Mouse (Mus musculus): ENCODE measurements at regions not wholly inside any gene's neighbourhood (a gene's known extent, or its start where the extent isn't known, plus 50 kb on each side); places are given as distances from the start of the nearest gene placed in this dataset.
A peak's percentile ranks its signal among the peaks of the same experiment; 100 is the strongest.

GRCm38 (mm10) chr13:107105510-107105909, 83.6 kb upstream of the Kif2a start:
- 65% methylated on average over 1 of the region's 1 CpGs for WGBS
- no peak for TF ChIP-seq POLR2A (IDR thresholded peaks at IDR 0.05; ENCODE audit: insufficient read depth, low read depth, low read length)
- no peak for TF ChIP-seq CTCF (IDR thresholded peaks at IDR 0.05; ENCODE audit: insufficient read depth, low read depth, low read length)
- Histone ChIP-seq H3K4me1 (ENCODE audit: control insufficient read depth, insufficient read depth, low read length) (peaks cover 3% of the 10 kb centered on the region), H3K27ac (ENCODE audit: insufficient read depth, low read depth, low read length) (no peak overlapping the region), H3K4me3 (ENCODE audit: insufficient read depth, low read depth, low read length) (no peak overlapping the region)

DNA sequence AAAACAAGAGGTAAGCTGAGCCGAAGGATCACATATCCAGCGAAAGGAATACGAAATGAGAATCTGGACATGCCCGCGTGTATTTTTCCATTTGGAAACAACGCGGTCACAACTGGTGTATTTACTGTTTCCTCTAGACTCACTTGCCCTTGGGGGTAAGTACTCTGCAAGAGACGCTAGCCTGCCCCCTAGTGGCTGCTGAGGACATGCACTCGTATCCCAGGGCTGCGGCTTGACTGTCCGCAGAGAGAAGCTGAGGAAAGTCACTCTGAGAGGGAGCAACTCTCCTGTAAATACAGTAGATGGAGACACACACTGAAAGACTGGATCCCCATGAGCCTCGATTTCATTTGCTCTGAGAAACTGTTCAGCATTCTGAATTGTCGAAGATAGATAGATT, 79.7 kb upstream of the Kif2a start:
- WGBS = 4% methylated on average over 13 of the region's 13 CpGs
- no peak for TF ChIP-seq POLR2A (IDR thresholded peaks at IDR 0.05; ENCODE audit: insufficient read depth, low read depth, low read length)
- peak; percentile 84 for TF ChIP-seq CTCF (IDR thresholded peaks at IDR 0.05; ENCODE audit: insufficient read depth, low read depth, low read length)
- H3K4me3 ChIP-seq (ENCODE audit: insufficient read depth, low read depth, low read length) = no peak overlapping the region

DNA sequence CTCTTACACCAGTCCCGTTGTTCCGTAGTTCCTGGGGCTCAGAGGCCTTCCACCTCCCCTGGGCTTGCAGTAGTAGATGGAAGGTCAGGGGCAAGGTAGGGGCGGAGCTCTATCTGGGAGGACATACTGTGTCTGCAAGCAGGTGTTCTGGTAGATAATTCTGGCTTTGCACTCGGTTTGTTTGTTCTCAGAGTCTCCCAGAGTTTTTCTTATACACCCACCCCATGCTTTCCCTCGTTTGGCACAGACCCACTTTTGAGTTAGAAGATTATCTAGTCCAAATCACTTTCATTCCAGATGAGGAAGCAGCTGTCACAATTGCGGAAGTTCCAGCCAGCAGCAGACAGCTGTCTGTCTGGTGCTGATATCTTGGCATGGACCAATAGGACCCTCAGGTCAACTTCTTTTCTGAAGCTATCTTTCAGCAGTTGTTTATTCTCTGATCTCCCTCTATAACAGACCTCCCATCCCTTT, 79.0 kb upstream of the Kif2a start:
- no peak overlapping the region for H3K4me3 ChIP-seq (ENCODE audit: insufficient read depth, low read depth, low read length)
- peaks cover 10% of the 10 kb centered on the region for H3K4me1 ChIP-seq (ENCODE audit: control insufficient read depth, insufficient read depth, low read length)
- TF ChIP-seq CTCF (IDR thresholded peaks at IDR 0.05; ENCODE audit: insufficient read depth, low read depth, low read length) = no peak
- no peak for TF ChIP-seq POLR2A (IDR thresholded peaks at IDR 0.05; ENCODE audit: insufficient read depth, low read depth, low read length)
- 41% methylated on average over 6 of the region's 6 CpGs for WGBS
- peak overlapping the region; percentile 49; the same call in 1 of the 2 replicates for H3K27ac ChIP-seq (ENCODE audit: insufficient read depth, low read depth, low read length)

More for the DNA sequence above, 79.7 kb upstream of the Kif2a start:
- Histone ChIP-seq H3K27ac (ENCODE audit: insufficient read depth, low read depth, low read length) (no peak overlapping the region), H3K4me1 (ENCODE audit: control insufficient read depth, insufficient read depth, low read length) (peaks cover 9% of the 10 kb centered on the region)

DNA sequence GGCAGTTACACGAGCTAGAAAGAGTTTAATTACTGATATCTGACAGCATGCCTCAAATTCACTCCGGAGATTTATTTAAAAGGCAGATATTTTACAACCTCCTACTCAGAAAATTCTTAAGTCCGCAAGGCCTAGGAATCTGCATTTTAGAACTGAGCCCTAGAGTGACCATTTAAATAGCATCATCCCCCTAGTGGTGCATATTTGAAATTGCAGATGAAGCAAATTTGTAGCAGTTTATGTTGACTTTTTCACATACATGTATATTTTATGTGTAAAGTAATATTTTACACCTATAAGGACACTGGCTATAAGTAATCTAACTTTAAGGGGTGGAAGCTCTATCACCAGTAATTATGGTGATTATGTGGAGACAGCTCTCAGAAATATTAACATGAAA, 78.2 kb upstream of the Kif2a start:
- no peak overlapping the region for H3K4me3 ChIP-seq (ENCODE audit: insufficient read depth, low read depth, low read length)
- H3K4me1 ChIP-seq (ENCODE audit: control insufficient read depth, insufficient read depth, low read length) = peaks cover 12% of the 10 kb centered on the region
- no peak for TF ChIP-seq POLR2A (IDR thresholded peaks at IDR 0.05; ENCODE audit: insufficient read depth, low read depth, low read length)
- TF ChIP-seq CTCF (IDR thresholded peaks at IDR 0.05; ENCODE audit: insufficient read depth, low read depth, low read length) = no peak
- no peak overlapping the region for H3K27ac ChIP-seq (ENCODE audit: insufficient read depth, low read depth, low read length)
- 58% methylated on average over 3 of the region's 3 CpGs for WGBS

- no peak overlapping the region for H3K4me3 ChIP-seq (ENCODE audit: insufficient read depth, low read depth, low read length)
- WGBS = 55% methylated on average over 4 of the region's 4 CpGs
- peak overlapping the region; percentile 64 for H3K27ac ChIP-seq (ENCODE audit: insufficient read depth, low read depth, low read length)
- TF ChIP-seq POLR2A (IDR thresholded peaks at IDR 0.05; ENCODE audit: insufficient read depth, low read depth, low read length) = no peak
- no peak for TF ChIP-seq CTCF (IDR thresholded peaks at IDR 0.05; ENCODE audit: insufficient read depth, low read depth, low read length)
- peaks cover 12% of the 10 kb centered on the region for H3K4me1 ChIP-seq (ENCODE audit: control insufficient read depth, insufficient read depth, low read length)
Measured at GRCm38 (mm10) chr13:107097005-107097404, 75.1 kb upstream of the Kif2a start.

DNA sequence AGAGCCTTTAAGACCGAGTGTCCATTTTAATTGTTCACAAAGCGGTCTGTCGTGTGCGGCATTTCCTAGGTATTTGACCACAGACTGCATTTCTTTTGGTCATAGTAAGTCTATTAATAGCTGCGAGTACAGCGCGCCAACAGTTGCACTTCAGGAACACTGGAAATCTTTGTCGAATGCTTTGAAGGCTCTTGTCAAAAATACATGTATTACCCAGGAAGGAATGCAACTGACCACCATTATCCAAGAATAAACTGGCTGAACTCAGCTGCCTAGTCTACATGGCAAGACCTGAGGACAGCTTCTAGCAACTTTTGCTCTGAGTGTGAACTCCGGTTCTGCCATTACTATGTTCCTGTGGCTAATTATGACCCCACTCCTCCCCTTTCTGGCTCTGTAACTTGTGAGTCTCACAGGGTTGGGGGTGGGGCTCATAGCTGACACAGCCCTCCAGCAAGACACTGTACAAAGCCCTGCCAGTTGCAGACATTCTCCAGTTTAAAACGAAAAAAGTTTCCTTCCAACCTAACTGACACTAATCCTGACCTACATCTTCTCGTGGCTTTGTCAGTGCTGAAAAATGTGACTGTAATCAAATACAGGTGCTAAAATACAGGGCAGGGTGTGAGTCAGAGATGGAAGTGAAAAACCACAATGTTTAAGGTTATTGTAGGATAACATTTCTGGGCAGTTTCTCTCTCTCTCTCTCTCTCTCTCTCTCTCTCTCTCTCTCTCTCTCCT, 73.2 kb upstream of the Kif2a start:
- H3K4me1 ChIP-seq (ENCODE audit: control insufficient read depth, insufficient read depth, low read length) = peaks cover 9% of the 10 kb centered on the region
- no peak overlapping the region for H3K4me3 ChIP-seq (ENCODE audit: insufficient read depth, low read depth, low read length)
- 71% methylated on average over 11 of the region's 11 CpGs for WGBS
- TF ChIP-seq CTCF (IDR thresholded peaks at IDR 0.05; ENCODE audit: insufficient read depth, low read depth, low read length) (no peak), POLR2A (IDR thresholded peaks at IDR 0.05; ENCODE audit: insufficient read depth, low read depth, low read length) (no peak)
- no peak overlapping the region for H3K27ac ChIP-seq (ENCODE audit: insufficient read depth, low read depth, low read length)

DNA sequence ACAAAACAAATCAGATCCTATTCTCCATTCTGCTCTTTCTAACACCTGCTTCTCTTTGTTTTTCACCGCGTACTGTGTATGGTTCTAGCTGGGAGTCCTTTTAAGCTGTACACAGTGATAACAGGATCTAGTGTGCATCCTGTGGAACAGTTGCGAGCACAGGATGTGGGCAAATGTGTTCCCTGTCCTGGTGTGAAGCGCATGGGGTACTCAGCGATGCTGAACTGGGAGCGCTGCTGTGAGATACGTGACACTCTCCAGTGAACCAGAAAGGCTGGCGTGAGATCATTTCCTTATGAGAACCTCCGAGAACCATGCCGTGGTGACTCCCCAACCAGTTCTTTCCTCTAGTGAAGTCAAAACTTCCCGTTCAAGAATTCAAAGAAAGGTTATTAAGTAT, 72.6 kb upstream of the Kif2a start:
- WGBS = 82% methylated on average over 11 of the region's 11 CpGs
- peaks cover 9% of the 10 kb centered on the region for H3K4me1 ChIP-seq (ENCODE audit: control insufficient read depth, insufficient read depth, low read length)
- TF ChIP-seq CTCF (IDR thresholded peaks at IDR 0.05; ENCODE audit: insufficient read depth, low read depth, low read length) (no peak), POLR2A (IDR thresholded peaks at IDR 0.05; ENCODE audit: insufficient read depth, low read depth, low read length) (no peak)
- no peak overlapping the region for H3K27ac ChIP-seq (ENCODE audit: insufficient read depth, low read depth, low read length)
- H3K4me3 ChIP-seq (ENCODE audit: insufficient read depth, low read depth, low read length) = no peak overlapping the region

DNA sequence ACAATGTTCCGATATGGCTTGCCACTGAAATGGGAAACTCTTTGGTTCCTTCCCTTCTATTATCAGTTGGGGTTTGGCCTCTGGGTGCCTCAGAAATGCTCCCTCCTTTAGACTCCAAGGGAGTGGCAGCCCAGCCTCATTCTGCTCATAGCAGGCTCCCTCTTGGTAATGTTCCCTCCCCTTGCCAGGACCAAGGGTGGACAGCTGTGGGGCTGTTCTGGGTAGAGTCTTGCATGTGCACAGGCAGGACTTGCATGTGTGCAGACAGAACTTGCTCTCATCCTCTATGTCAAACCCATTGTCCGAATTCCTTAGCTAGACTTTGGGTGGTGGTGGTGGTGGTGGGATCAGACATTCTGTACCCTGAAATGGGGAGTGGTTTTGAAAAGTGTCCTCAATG, 71.8 kb upstream of the Kif2a start:
- no peak overlapping the region for H3K4me3 ChIP-seq (ENCODE audit: insufficient read depth, low read depth, low read length)
- TF ChIP-seq CTCF (IDR thresholded peaks at IDR 0.05; ENCODE audit: insufficient read depth, low read depth, low read length) (no peak), POLR2A (IDR thresholded peaks at IDR 0.05; ENCODE audit: insufficient read depth, low read depth, low read length) (no peak)
- H3K4me1 ChIP-seq (ENCODE audit: control insufficient read depth, insufficient read depth, low read length) = peaks cover 9% of the 10 kb centered on the region
- H3K27ac ChIP-seq (ENCODE audit: insufficient read depth, low read depth, low read length) = no peak overlapping the region
- WGBS = 92% methylated on average over 2 of the region's 2 CpGs

- WGBS = 56% methylated on average over 1 of the region's 1 CpGs
- Histone ChIP-seq H3K4me3 (ENCODE audit: insufficient read depth, low read depth, low read length) (no peak overlapping the region), H3K4me1 (ENCODE audit: control insufficient read depth, insufficient read depth, low read length) (no peaks in the 10 kb centered on the region), H3K27ac (ENCODE audit: insufficient read depth, low read depth, low read length) (no peak overlapping the region)
- TF ChIP-seq POLR2A (IDR thresholded peaks at IDR 0.05; ENCODE audit: insufficient read depth, low read depth, low read length) (no peak), CTCF (IDR thresholded peaks at IDR 0.05; ENCODE audit: insufficient read depth, low read depth, low read length) (no peak)
Measured at GRCm38 (mm10) chr13:107088198-107088597, 66.3 kb upstream of the Kif2a start.
